Mouse (Mus musculus) gastrocnemius, adult 2 months (tissue): ENCODE results near the gene Rps6kb1. TPM values are rescaled to one million over a fixed set of nuclear protein-coding genes. Genes with fewer than 3 reads are reported as not detected.
"Not testable (repeated sequence)": the region's sequence is repeated elsewhere in the genome, so short reads cannot be mapped to it uniquely, and the experiment has no call there.

ENCODE experiments used
- DNase-seq: peaks from one replicate; pipeline ENCODE4 v3.0.0; 2022
- H3K27ac ChIP-seq: fragments of 200-600 bp; 2 replicates; pipeline ENCODE4 v1.8.1; 2022; ENCODE audit warnings: mild to moderate bottlenecking
- H3K4me3 ChIP-seq: fragments of 200-600 bp; 2 replicates; pipeline ENCODE4 v1.8.1; 2022; ENCODE audit warnings: mild to moderate bottlenecking, moderate library complexity
- CTCF ChIP-seq: fragments of 200-600 bp; IDR thresholded peaks from 2 replicates; pipeline ENCODE4 v1.8.1; 2022; ENCODE audit warnings: antibody characterized with exemption, mild to moderate bottlenecking, moderate library complexity
- intact Hi-C: fragments of 180-260 bp; cut with DNase I; formaldehyde crosslinking; loops from one replicate; pipeline ENCODE4 v1.15.1; 2025
- microRNA-seq: library from miRNA; unstranded; fragments of <30 nt; microRNA quantifications from one replicate; pipeline ENCODE4 v1.2.0, GENCODE M21; 2021
- total RNA-seq, 2 experiments: library from RNA; stranded (reverse); gene quantifications; 2 replicates each; pipeline ENCODE4 v1.2.3; 2021

Rps6kb1 gene
- total RNA-seq, 2 experiments from 2014 or later = 21.1 to 22.3 TPM

- peak overlapping the region; percentile 65 for H3K27ac ChIP-seq
- H3K4me3 ChIP-seq = no peak overlapping the region
- no peak for DNase-seq
- intact Hi-C loops = no loop called here
- no peak for TF ChIP-seq CTCF
Observed at GRCm38 (mm10) chr11:86468971-86469370, 75.6 kb downstream of the Rps6kb1 start.

DNA sequence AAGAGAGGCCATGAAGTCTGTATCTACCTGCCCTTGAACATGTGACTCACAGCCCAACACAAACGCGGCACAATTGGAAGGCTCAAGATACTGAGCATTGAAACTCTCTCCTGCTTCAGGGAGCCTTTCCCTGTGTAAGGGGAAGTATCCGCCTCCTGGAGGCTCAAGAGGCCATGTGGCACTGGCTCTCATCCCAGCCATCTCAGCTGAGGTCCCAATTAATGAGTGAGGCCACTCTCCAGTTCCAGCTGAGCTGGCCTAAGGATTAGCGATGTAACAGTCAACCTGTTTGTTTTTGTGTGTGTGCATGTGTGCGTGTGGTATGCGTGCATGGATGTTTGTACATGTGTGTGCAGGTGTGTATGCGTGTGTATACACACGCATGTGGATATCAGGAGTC, 76.3 kb downstream of the Rps6kb1 start:
- Histone ChIP-seq H3K27ac (peak overlapping the region; percentile 65), H3K4me3 (no peak overlapping the region)
- no peak for TF ChIP-seq CTCF
- peak; percentile 46 for DNase-seq
- intact Hi-C loops = no loop called here

GRCm38 (mm10) chr11:86464275-86464674, 80.3 kb downstream of the Rps6kb1 start:
- peak; percentile 73 for TF ChIP-seq CTCF
- H3K4me3 ChIP-seq, H3K27ac ChIP-seq, intact Hi-C loops: not testable (repeated sequence)
- peak; percentile 66 for DNase-seq

GRCm38 (mm10) chr11:86462579-86462978, 82.0 kb downstream of the Rps6kb1 start:
- intact Hi-C loops = no loop called here
- Histone ChIP-seq H3K27ac (no peak overlapping the region), H3K4me3 (no peak overlapping the region)
- TF ChIP-seq CTCF = no peak
- DNase-seq = no peak

DNA sequence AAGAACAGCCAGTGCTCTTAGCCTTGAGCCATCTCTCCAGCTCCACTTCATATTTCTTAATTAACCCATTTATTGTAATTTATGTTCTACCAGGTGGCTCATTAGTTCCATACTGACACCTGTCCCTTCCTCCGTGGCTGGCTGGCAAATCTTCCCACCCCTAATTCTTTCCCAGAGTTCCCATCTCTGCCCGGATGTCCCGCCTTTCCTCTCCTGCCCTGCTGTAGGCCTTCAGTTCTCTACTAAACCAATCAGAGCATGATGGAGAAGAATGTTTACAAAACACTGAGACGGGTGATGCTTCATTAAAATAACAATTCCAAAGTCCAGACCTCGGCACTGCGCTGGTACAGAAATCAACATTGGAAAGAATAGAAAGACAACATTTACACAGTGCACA, 85.7 kb downstream of the Rps6kb1 start:
- TF ChIP-seq CTCF = no peak
- intact Hi-C loops = no loop called here
- Histone ChIP-seq H3K27ac (no peak overlapping the region), H3K4me3 (no peak overlapping the region)
- DNase-seq = no peak

GRCm38 (mm10) chr11:86457545-86457944, 87.1 kb downstream of the Rps6kb1 start:
- intact Hi-C loops = no loop called here
- TF ChIP-seq CTCF = no peak
- H3K27ac ChIP-seq = no peak overlapping the region
- no peak for DNase-seq
- no peak overlapping the region for H3K4me3 ChIP-seq

- TF ChIP-seq CTCF = no peak
- H3K4me3 ChIP-seq = no peak overlapping the region
- H3K27ac ChIP-seq = no peak overlapping the region
- no peak for DNase-seq
- intact Hi-C loops = no loop called here
Observed at GRCm38 (mm10) chr11:86453991-86454390, 90.6 kb downstream of the Rps6kb1 start.

Small RNA genes within 50 kb of the gene (microRNA-seq; reads per million reads assigned to microRNA genes)
- 50,209 reads per million, percentile 98 among the genes with 10 or more reads in this experiment for gene Mir21a

Other genes with a start within 250 kb of the Rps6kb1 start
- 10 to 100 TPM; 42.3 to 43.0 TPM for gene Med13, start 187.2 kb downstream of the Rps6kb1 start, total RNA-seq
- 10 to 100 TPM; 42.1 to 45.2 TPM for gene Rnft1, start 60.1 kb downstream of the Rps6kb1 start, total RNA-seq
- 1 to 10 TPM; 6.9 to 8.5 TPM for gene Tubd1, start 186 bp upstream of the Rps6kb1 start, total RNA-seq
- gene Vmp1, start 139.0 kb upstream of the Rps6kb1 start, total RNA-seq = 100 to 1,000 TPM in 1 of 2 experiments, 10 to 100 TPM in 1; 84.0 to 115 TPM
- 1 to 10 TPM; 6.0 to 7.9 TPM for gene Ptrh2, start 139.2 kb upstream of the Rps6kb1 start, total RNA-seq
- 100 to 1,000 TPM; 134 to 136 TPM for gene Cltc, start 212.8 kb upstream of the Rps6kb1 start, total RNA-seq